Mouse (Mus musculus) cerebellum, adult (tissue): ENCODE measurements around the gene Tox2.

Experiments used
- ATAC-seq: cut with Nextera tagmentation; 2 replicates; pipeline ENCODE4 v1.9.2; 2017; ENCODE audit warnings: mild to moderate bottlenecking, moderate library complexity, mixed read lengths; ENCODE audit not compliant: insufficient number of reproducible peaks, low FRiP score, low TSS enrichment

Tox2 gene

DNA sequence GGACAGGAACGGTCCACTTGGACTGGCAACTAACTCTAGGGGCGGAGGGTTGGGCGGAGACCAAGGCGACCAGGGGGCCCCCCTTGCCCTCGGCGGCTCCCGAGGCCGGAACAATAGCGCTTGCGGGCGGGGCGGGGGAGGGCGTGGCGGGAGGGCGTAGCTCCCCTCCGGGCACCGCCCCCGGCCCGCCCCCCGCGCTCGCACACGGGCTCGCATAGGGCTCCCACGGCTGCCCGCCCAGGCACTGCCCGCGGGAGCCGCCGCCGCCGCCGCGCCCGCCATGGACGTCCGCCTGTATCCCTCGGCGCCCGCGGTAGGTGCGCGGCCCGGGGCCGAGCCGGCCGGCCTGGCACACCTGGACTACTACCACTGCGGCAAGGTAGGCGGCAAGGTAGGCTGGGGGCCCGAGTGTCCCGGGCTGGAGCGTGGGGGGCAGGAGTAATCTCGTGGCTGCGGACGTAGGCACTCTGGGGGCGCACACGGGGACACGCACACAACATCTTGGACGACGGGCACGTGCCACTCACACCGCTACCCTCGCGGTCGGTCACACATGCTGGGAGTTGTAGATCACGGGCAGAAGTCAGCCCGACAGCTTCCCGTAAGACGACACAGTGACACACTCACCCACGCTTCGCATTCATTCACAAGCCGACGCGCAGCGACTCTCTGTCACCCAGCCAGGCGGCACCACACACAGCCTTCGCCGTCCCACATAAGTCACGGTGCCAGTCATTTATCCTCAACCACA lies at the start of gene Tox2:
Gene Tox2, plus strand, starts transcription at position 242 of the 751 bp plus-strand sequence.
- 0 out of 2 replicates have a peak, but pooled peaks have one; percentile 26 for ATAC-seq

DNA sequence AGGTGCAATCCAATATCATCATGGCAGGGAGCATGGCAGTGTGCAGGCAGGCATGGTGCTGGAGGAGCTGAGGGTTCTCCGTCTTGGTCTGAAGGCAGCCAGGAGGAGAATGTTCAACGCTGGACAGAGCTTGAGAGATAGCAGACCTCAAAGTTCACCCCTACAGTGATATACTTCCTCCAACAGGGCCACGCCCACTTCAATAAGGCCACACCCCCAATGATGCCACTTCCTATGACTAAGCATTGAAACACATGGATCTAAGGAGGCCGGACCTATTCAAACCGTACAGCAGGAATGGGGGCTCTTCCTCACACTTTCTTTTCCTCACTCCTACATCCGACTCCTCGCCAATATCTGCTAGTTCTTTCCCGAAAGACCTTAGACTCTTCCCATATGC lies 48.3 kb upstream of the Tox2 start:
- ATAC-seq = no peak

DNA sequence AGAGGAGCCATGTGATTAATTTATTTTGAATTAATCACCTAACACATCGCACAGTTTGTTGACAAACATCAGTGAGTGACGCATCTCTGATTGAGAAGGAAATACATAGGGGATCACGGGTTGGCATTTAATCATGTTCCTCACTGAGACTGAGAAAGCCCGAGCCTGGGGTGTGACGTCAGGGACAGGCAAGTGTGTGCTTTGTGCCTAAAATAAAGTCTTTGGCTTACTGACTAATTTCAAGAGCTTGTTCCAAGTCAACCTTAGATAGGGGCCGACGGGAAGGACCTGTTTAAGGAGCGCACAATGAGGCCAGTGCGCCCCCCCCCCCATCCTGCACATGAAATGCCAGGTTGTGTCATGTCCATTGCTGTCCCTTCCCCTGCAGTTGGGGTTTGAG lies 43.9 kb upstream of the Tox2 start:
- ATAC-seq = no peak

DNA sequence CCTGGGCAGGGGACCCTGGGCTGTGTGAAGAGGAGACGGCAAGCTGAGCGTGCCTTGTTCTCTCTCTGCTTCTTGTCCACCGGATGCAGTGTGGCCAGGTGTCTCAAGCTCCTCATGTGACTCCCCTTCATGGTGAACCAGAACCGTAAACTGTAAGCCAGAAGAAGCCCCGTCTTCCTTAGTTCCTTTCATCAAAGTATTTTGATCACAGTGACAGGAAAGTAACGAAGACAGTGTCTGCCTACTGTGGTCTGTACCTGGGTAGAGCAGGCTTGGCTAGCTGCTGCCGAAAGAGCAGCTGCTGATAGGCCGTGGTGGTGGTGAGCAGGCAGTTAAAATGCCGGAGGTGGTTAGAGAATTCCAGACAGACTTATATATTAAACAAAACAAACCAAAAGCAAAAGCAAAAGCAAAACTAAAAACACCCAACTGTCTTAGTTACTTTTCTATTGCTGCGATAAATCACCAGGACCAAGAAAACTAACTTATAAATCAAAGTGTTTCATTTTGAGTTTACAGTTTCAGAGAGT lies 38.4 kb upstream of the Tox2 start:
- no peak for ATAC-seq

DNA sequence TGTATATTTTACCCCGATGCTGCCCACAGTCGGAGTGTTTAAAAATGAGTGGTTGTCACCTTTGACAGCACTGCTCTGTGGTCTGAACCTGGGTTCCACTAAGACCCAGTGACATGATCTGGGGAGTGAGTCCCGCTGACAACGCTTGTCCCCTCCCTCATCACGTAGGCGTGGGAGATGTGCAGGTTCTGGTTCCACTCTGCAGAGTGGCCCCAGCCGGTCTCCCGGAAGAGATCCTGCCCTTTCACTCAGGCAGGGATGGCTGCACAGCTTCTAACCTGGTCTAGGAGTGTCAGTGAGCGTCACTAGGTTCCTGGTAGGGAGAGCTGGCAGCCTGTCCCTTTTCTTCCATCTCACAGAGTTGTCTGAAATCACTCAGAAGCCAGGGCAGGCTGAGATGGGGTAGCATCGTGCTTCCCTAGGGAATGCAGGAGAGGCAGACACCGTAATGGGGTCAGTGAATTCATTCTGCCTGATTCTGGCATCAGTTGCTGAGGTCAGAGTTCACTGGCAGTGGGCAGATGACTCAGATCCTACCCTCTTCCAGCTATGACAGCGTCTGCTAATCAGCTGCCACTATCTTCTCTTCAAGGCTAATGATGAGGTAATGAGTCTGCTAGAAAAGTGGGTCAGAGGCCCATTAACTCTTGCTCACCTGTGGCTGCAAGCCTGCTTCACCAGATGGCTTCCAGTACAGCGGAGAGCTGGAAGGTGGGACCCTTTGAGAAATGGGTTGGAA lies 36.7 kb upstream of the Tox2 start:
- no peak for ATAC-seq

DNA sequence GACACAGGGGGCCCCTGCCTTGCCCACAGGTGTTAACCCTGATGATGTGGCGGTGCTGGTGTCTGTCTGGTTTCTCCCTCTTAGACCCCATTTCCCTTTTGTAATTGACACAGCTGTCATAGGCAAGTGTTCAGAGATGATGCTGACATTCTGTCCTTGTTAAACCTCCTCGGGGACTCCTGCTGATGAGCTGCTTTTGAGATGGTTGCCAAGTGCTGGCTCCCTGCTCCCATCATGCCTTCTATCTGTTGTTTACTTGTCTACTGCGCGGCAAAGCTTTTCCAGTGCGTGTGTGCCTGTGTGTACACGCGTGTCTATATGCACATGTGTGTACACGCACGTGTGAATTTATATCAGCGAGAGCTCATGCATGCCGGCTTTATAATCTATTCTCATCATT lies 31.0 kb upstream of the Tox2 start:
- no peak for ATAC-seq

DNA sequence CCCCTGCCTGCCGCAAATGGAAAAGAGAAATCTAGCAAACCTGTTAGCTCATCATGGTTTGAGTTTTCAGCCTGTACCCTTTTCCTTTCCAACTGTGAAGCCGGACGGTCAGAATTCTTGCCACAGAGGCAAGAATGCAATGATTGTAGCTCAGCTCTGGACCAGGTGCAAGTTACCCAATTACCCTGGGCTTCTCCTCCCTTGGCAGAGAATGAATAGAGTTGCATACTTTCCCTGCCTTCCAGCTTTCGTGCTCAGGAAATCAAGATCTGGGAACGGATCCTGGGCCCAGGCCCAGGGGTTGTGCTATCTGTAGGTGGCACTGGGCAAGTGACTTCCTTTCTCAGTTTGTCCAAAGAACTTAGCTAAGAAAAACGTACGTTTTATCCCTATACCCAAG lies 28.9 kb upstream of the Tox2 start:
- no peak for ATAC-seq

DNA sequence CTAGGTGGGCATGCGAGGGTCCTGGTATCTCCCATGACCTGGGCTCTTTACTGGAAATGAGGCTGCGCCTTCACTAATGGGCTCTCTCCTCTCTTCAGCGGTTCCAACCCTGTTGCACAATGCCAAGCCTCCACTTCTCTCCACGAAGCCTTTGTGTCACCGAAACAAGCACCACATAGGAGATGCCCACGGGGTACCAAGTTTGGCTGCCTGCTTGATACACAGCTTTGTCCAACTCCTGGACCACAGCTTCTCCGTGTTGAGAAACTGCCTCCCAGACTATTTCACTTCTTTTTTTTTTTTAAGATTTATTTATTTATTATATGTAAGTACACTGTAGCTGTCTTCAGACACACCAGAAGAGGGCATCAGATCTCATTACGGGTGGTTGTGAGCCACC lies 27.1 kb upstream of the Tox2 start:
- ATAC-seq = no peak

DNA sequence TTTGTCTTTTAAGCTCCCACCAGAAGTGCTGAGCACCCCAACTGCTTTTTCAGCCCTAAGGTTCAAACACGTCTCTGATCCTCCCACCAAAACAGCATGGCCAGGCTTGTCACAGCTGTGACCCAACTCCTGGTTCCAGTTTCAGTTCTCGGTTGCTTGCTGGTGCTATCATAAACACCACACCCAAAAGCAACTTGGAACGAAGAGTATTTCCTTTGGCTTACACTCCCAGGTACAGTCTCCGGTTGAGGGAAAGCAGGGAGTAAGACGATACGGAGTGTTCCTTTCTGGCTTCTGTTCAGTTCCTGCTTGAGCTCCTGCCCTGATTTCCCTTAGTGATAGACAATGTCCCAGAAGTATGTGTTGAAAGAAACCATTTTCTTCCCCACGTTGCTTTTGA lies 26.4 kb upstream of the Tox2 start:
- no peak for ATAC-seq

DNA sequence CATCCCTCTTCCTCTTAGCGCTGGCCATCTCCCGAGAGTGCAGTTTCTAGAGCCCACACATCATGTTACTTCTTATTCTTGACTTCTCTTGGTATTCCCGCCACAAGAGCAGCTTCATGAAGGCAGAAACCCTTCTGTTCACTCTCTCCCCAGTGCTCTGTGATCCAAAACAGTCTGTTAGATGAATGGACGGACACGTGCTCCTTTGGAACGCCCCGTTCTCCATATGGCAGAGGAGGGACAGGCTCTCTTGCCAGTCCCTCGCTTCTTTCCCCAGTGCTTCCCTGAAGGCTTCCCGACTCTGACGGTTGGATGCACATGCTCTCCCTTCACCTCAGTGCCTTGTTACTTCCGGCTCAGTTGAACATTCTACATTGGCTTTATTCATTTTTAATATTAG lies 15.4 kb upstream of the Tox2 start:
- ATAC-seq = no peak

DNA sequence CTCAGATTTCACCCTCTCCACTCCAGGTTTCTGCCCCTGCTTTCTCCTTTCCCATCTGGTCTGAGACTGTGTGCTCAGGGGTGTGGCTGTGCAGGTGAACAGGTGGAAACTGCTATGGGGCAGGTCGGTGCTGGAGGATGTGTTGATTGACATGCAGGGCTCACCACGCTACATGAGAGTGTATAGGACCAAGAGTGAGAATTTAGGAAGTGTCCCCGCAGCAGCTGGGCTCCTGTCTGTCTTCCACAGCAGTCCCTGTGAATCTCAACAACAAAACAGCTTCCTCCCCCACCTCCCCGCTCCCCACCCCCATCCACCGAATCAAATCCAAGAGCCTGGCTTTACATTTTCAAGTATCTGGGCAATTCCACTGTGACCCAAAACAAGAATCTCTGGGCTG lies 13.3 kb upstream of the Tox2 start:
- ATAC-seq = no peak

DNA sequence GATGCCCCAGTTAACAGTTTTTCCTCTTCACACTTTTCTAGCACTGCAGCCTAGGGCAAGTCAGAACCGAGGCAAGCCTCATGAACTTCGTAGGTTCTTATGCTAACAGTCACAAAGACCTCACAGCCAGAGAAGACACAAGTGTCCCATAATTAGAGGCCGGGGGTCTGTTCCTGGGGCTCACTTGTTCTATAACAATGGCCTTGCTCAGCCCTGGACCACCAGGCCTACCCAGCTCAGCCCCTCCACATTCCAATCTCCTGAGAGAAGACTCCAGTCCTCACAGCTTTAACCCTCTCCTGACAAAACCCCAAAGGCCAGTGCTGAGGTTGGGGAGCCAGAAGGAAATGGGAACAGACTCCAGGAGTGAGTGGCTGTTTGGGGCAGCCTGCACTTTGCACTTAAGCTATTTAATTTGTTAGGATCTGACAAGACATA lies 12.9 kb upstream of the Tox2 start:
- ATAC-seq = no peak

DNA sequence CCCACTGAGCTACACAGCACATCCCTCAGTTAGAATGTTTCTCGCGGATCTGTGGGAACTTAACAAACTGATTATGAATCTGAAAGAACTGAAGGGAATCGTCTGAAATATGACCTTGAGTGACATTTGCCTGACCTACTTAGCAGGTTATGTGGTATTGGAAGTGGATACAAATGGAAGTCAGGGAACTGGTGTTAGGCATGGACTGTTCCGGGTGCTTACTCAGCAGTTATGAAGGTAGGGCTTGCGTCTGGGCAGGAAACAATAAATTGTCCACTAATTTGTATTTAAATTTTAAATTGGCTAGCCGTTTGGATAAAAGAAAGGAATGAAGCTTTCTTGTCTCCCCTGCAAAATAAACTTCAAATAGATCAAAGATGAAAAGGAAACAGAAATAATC lies 10.4 kb upstream of the Tox2 start:
- ATAC-seq = no peak

DNA sequence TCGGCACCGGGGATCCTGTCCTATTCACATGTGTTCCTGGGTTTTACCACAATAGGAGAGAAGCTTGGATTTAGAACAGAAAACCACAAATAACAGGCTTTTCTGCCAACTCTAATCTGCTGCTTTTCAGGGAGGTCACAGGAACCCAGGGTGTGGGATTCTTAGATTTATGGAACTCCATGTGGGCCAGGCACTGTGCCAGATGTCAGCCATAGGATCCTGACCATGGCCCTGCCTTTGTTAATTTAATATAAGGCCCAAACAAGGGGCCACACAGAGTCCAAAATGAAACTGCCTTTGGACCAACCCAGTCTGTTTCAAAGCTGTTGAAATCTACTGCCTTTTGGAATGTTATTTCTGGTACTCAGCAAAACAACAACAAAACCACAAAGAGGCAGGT lies 8.9 kb upstream of the Tox2 start:
- ATAC-seq = no peak

DNA sequence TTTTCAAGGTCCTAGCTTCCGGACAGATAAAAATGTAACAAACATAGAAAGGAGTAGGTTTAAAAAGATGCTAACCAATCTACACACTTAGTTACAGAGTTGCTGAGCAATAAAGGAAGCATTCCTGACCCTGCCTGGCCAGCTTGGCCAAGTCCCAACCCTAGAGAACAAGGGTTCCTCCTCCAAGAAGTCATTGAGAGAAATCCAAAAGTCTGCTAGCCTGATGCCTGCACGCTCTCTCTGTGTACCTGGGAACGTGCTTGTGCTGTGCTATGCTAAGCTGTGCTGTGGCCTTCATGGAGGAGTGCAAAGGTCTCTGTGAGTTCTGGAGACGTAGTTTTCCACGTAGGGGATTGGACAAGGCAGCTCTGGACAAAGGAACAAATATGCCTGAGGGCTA lies 8.4 kb upstream of the Tox2 start:
- ATAC-seq = no peak

DNA sequence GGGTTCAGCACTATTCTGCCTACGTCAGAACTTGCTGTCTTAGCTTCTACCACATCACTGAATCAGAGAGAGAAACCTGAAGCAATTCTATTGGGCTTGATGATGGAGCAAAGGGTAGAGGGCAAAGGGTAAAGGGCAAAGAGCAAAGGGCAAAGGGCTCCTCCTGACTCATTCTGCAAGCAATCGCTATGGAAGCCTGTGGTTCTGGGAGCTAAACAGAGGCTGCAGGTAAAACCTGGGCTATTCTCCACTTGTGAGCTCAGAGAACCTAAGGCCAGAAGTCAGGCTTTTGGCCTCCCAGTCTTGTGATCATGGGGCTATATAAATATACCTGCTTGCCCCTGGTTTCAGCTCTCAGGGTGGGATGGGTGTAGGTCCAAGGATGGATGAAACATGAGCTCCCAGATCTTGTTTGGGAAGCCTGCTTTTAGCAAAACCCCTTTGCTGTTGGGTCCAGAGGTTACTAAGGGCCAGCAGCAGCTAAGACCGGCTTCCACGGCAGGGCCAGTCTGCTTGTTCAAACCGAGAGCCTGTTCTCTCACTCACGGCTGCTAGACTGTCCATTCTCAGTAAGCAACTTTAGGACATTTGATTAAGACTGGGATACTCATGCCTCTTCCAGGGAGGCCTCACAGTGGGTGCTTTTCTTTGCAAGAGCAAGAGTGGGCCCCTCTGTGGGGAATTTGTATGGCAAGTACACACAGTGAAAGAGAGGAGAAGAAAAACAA lies 7.7 kb upstream of the Tox2 start:
- no peak for ATAC-seq

DNA sequence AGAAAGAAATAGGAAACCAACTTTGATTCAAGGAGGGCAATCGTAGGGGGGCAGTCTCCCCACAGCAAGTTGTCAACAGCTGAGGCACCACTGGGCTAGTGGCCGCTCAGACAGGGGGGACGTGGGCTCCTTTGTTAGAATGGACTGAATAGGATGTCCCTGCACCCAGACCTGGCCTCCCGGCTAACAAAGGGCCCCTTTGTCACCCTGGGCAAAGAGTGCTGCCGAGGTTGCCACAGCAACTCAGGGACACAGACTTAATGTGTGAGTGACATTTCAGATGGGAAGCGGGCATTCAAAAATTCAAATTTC lies 7.1 kb upstream of the Tox2 start:
- no peak for ATAC-seq

DNA sequence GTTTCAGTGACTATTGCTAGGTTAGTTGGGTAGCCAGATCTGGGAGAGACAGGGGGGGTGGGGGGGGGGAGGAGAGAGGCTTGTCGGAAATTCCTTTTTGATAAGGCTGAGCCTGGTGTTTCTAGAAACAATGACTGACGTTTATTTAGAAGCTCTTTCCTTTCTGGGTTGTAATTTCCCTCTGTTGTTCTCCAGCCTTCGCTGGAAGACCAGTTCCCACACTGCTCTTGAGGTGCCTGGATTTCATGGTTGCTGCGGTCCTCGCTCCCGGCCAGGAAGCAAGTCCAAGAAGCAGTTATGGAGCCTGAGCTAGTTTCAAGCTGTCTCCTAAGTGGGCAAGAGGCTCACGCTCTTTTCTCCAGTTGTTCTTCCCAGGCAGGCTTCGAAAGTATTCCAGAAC lies 1.0 kb upstream of the Tox2 start:
- no peak for ATAC-seq

DNA sequence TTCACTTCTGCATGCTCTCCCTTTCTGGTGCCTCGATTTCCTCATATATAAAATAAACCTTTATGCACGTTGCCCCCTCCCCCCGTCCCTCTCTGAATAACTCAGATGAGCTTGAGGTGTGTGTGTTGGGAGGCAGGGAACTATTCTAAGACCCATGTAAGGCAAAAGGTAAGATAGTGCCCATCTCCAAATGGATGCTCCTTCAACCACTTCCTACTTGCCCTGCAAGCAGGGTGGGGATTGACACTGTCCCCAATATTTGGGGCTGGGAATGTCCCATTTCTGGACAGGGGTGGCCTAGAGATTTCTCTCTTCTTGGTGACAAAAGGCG lies 407 bp upstream of the Tox2 start:
- ATAC-seq = 0 out of 2 replicates have a peak, but pooled peaks have one; percentile 28

DNA sequence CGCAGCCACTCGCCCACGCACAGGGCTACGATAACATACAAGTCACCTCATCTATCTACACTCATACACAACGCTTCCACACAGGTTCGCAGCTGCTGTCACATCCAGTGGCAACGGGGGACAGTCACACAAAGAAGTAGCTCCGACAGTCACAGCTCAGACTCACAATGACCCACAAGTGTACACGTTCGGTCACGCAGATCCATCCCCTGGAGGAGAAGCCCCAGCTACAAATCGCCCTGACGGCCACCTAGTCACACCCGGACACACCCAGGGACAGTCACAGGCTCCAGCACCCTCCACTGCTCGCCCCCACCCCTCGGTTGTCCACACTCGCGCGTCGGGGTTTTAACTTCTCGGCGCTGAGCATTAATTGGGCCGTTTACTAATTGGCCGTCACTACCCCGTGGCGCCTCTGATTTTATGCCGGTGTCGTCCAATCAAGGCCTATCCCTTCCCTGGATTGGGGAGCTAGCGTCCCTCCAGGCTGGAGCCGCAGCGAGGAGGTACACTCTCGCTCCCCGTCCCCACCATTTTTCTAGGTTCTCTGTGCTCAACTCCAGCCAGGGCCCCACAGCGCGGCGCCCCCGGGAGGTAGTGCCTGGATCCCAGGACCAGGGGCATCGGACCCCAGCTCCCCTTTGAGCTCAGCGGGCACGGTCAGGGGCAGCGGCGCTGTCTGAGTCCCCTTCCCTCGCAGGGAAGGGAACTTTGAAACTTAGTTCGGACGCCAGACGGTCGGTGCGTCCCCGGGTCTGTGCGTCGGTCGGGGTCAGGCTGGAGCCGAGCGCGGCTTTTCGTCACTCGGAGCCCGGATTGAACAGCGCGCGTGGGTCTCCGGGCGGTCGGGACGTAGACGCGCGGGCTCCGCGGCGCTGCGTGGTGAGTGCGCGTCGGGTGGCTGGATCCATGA lies 966 bp downstream of the Tox2 start:
- ATAC-seq = no peak
